Mouse (Mus musculus) heart, embryonic 14.5 days (tissue): ENCODE data around the gene Rhox2f. TPM values are rescaled to one million over a fixed set of nuclear protein-coding genes. Genes with fewer than 3 reads are reported as not detected.

Experiments
- polyA plus RNA-seq: library from polyadenylated mRNA; unstranded; fragments of >200 nt; fragmentation: Nextera tagmentation; extraction: Ambion mirVana; gene quantifications from 2 replicates; pipeline ENCODE4 v1.2.1, GENCODE M21; 2014

Gene Rhox2f
- polyA plus RNA-seq, 1 experiment from 2014 or later = not detected

Other genes starting within 250 kb of the Rhox2f start
- not detected in 2 replicates for gene Rhox3a2, start 191.4 kb upstream of the Rhox2f start, polyA plus RNA-seq
- gene Rhox4a2, start 180.6 kb upstream of the Rhox2f start, polyA plus RNA-seq = not detected in 2 replicates
- not detected in 2 replicates for gene Rhox2b, start 159.3 kb upstream of the Rhox2f start, polyA plus RNA-seq
- not detected in 2 replicates for gene Rhox4b, start 138.9 kb upstream of the Rhox2f start, polyA plus RNA-seq
- not detected in 2 replicates for gene Rhox2c, start 117.7 kb upstream of the Rhox2f start, polyA plus RNA-seq
- gene Rhox3c, start 112.8 kb upstream of the Rhox2f start, polyA plus RNA-seq = not detected in 2 replicates
- gene Rhox4c, start 91.1 kb upstream of the Rhox2f start, polyA plus RNA-seq = not detected in 2 replicates
- gene Rhox2d, start 78.0 kb upstream of the Rhox2f start, polyA plus RNA-seq = not detected in 2 replicates
- gene Rhox4d, start 57.0 kb upstream of the Rhox2f start, polyA plus RNA-seq = not detected in 2 replicates
- not detected in 2 replicates for gene Rhox2e, start 41.0 kb upstream of the Rhox2f start, polyA plus RNA-seq
- not detected in 2 replicates for gene Rhox3e, start 29.4 kb upstream of the Rhox2f start, polyA plus RNA-seq
- gene Rhox4e, start 14.0 kb upstream of the Rhox2f start, polyA plus RNA-seq = not detected in 2 replicates
- not detected in 2 replicates for gene Rhox3f, start 9.6 kb downstream of the Rhox2f start, polyA plus RNA-seq
- gene Rhox4f, start 36.3 kb downstream of the Rhox2f start, polyA plus RNA-seq = not detected in 2 replicates
- gene Rhox3g, start 57.2 kb downstream of the Rhox2f start, polyA plus RNA-seq = not detected in 2 replicates
- gene Rhox2g, start 72.1 kb downstream of the Rhox2f start, polyA plus RNA-seq = not detected in 2 replicates
- gene Rhox4g, start 79.9 kb downstream of the Rhox2f start, polyA plus RNA-seq = not detected in 2 replicates
- gene Rhox3h, start 97.4 kb downstream of the Rhox2f start, polyA plus RNA-seq = not detected in 2 replicates
- not detected in 2 replicates for gene Rhox2h, start 101.9 kb downstream of the Rhox2f start, polyA plus RNA-seq
- 11.8 and 12.1 TPM in 2 replicates for gene Rhox5, start 233.4 kb downstream of the Rhox2f start, polyA plus RNA-seq